Mouse (Mus musculus): ENCODE measurements around the gene Parp11. TPM values are rescaled to one million over a fixed set of nuclear protein-coding genes. Genes with fewer than 3 reads are reported as not detected.

Parp11 gene
- polyA plus RNA-seq, 1 experiment: 4.3 TPM

GRCm38 (mm10) chr6:127521176-127521575 is 74.5 kb downstream of the Parp11 start:
- TF ChIP-seq E2F4 (IDR thresholded peaks at IDR 0.05; ENCODE audit: insufficient read depth): no peak
- H3K4me2 ChIP-seq (ENCODE audit: low read depth): no peak overlapping the region
- no peaks in the 10 kb centered on the region for H3K79me2 ChIP-seq (ENCODE audit: control insufficient read depth, insufficient read depth)
- H3ac ChIP-seq (ENCODE audit: control insufficient read depth, insufficient read length): no peak overlapping the region
- H3K36me3 ChIP-seq (ENCODE audit: control insufficient read depth, insufficient read depth): no peaks in the 10 kb centered on the region
- no peak overlapping the region for H3K4me3 ChIP-seq
- H3K27me3 ChIP-seq (ENCODE audit: control insufficient read depth, insufficient read depth, insufficient read length): no peaks in the 10 kb centered on the region

GRCm38 (mm10) chr6:127522326-127522725 is 75.7 kb downstream of the Parp11 start:
- Histone ChIP-seq H3K36me3 (ENCODE audit: control insufficient read depth, insufficient read depth) (no peaks in the 10 kb centered on the region), H3K79me2 (ENCODE audit: control insufficient read depth, insufficient read depth) (no peaks in the 10 kb centered on the region), H3K4me2 (ENCODE audit: low read depth) (no peak overlapping the region), H3K4me3 (no peak overlapping the region), H3K27me3 (ENCODE audit: control insufficient read depth, insufficient read depth, insufficient read length) (no peaks in the 10 kb centered on the region), H3ac (ENCODE audit: control insufficient read depth, insufficient read length) (no peak overlapping the region)
- TF ChIP-seq POLR2AphosphoS2 (IDR thresholded peaks at IDR 0.05; ENCODE audit: insufficient read length, low read depth): no peak

GRCm38 (mm10) chr6:127524442-127524841 is 77.8 kb downstream of the Parp11 start:
- no peak overlapping the region for H3ac ChIP-seq (ENCODE audit: control insufficient read depth, insufficient read length)
- no peaks in the 10 kb centered on the region for H3K27me3 ChIP-seq (ENCODE audit: control insufficient read depth, insufficient read depth, insufficient read length)
- no peak for TF ChIP-seq MYOG (IDR thresholded peaks at IDR 0.05; ENCODE audit: control insufficient read depth in 1 of 3, insufficient read depth in 1 of 3, insufficient read length in 2 of 3, low read depth in 2 of 3)
- no peak for TF ChIP-seq MAX (IDR thresholded peaks at IDR 0.05; ENCODE audit: low read depth)
- TF ChIP-seq REST (IDR thresholded peaks at IDR 0.05; ENCODE audit: insufficient read depth, insufficient read length): no peak
- TF ChIP-seq POLR2A (IDR thresholded peaks at IDR 0.05; ENCODE audit: insufficient read length, low read depth): no peak
- no peak overlapping the region for H3K4me2 ChIP-seq (ENCODE audit: low read depth)
- H3K79me2 ChIP-seq (ENCODE audit: control insufficient read depth, insufficient read depth): no peaks in the 10 kb centered on the region
- H3K4me3 ChIP-seq: no peak overlapping the region
- no peaks in the 10 kb centered on the region for H3K36me3 ChIP-seq (ENCODE audit: control insufficient read depth, insufficient read depth)

GRCm38 (mm10) chr6:127528625-127529024 is 82.0 kb downstream of the Parp11 start:
- Histone ChIP-seq H3ac (ENCODE audit: control insufficient read depth, insufficient read length) (no peak overlapping the region), H3K4me3 (no peak overlapping the region), H3K36me3 (ENCODE audit: control insufficient read depth, insufficient read depth) (no peaks in the 10 kb centered on the region), H3K4me2 (ENCODE audit: low read depth) (no peak overlapping the region), H3K79me2 (ENCODE audit: control insufficient read depth, insufficient read depth) (no peaks in the 10 kb centered on the region), H3K27me3 (ENCODE audit: control insufficient read depth, insufficient read depth, insufficient read length) (no peaks in the 10 kb centered on the region)
- TF ChIP-seq SRF (IDR thresholded peaks at IDR 0.05; ENCODE audit: control insufficient read depth, insufficient read length, low read depth): no peak
- no peak for TF ChIP-seq POLR2A (IDR thresholded peaks at IDR 0.05; ENCODE audit: insufficient read length, low read depth)
- TF ChIP-seq MYOG (IDR thresholded peaks at IDR 0.05; ENCODE audit: control insufficient read depth in 1 of 3, insufficient read depth in 1 of 3, insufficient read length in 2 of 3, low read depth in 2 of 3): no peak
- no peak for TF ChIP-seq MYOD1 (IDR thresholded peaks at IDR 0.05; ENCODE audit: control insufficient read depth in 1 of 3, insufficient read length in 2 of 3, low read depth in 2 of 3)
- TF ChIP-seq TCF12 (IDR thresholded peaks at IDR 0.05; ENCODE audit: insufficient read depth, poor library complexity, severe bottlenecking): no peak
- no peak for TF ChIP-seq USF1 (IDR thresholded peaks at IDR 0.05; ENCODE audit: low read depth)
- TF ChIP-seq MAX (IDR thresholded peaks at IDR 0.05; ENCODE audit: low read depth): no peak
- no peak for TF ChIP-seq TCF3 (IDR thresholded peaks at IDR 0.05; ENCODE audit: insufficient read length, low read depth)
- TF ChIP-seq E2F4 (IDR thresholded peaks at IDR 0.05; ENCODE audit: insufficient read depth): no peak
- no peak for TF ChIP-seq CEBPB (IDR thresholded peaks at IDR 0.05; ENCODE audit: insufficient read depth, poor library complexity, severe bottlenecking)
- no peak for TF ChIP-seq POLR2AphosphoS2 (IDR thresholded peaks at IDR 0.05; ENCODE audit: insufficient read length, low read depth)
- no peak for TF ChIP-seq REST (IDR thresholded peaks at IDR 0.05; ENCODE audit: insufficient read depth, insufficient read length)

GRCm38 (mm10) chr6:127529451-127529850 is 82.8 kb downstream of the Parp11 start:
- Histone ChIP-seq H3K27me3 (ENCODE audit: control insufficient read depth, insufficient read depth, insufficient read length) (no peaks in the 10 kb centered on the region), H3ac (ENCODE audit: control insufficient read depth, insufficient read length) (no peak overlapping the region), H3K79me2 (ENCODE audit: control insufficient read depth, insufficient read depth) (no peaks in the 10 kb centered on the region), H3K4me2 (ENCODE audit: low read depth) (no peak overlapping the region), H3K36me3 (ENCODE audit: control insufficient read depth, insufficient read depth) (no peaks in the 10 kb centered on the region), H3K4me3 (no peak overlapping the region)
- TF ChIP-seq TCF3 (IDR thresholded peaks at IDR 0.05; ENCODE audit: insufficient read length, low read depth): no peak
- no peak for TF ChIP-seq POLR2AphosphoS2 (IDR thresholded peaks at IDR 0.05; ENCODE audit: insufficient read length, low read depth)
- TF ChIP-seq TCF12 (IDR thresholded peaks at IDR 0.05; ENCODE audit: insufficient read depth, poor library complexity, severe bottlenecking): no peak
- TF ChIP-seq MAX (IDR thresholded peaks at IDR 0.05; ENCODE audit: low read depth): no peak
- no peak for TF ChIP-seq REST (IDR thresholded peaks at IDR 0.05; ENCODE audit: insufficient read depth, insufficient read length)
- no peak for TF ChIP-seq USF1 (IDR thresholded peaks at IDR 0.05; ENCODE audit: low read depth)
- TF ChIP-seq CEBPB (IDR thresholded peaks at IDR 0.05; ENCODE audit: insufficient read depth, poor library complexity, severe bottlenecking): no peak
- TF ChIP-seq POLR2A (IDR thresholded peaks at IDR 0.05; ENCODE audit: insufficient read length, low read depth): no peak

GRCm38 (mm10) chr6:127530206-127530605 is 83.6 kb downstream of the Parp11 start:
- Histone ChIP-seq H3ac (ENCODE audit: control insufficient read depth, insufficient read length) (no peak overlapping the region), H3K4me3 (no peak overlapping the region), H3K4me2 (ENCODE audit: low read depth) (no peak overlapping the region), H3K36me3 (ENCODE audit: control insufficient read depth, insufficient read depth) (no peaks in the 10 kb centered on the region), H3K79me2 (ENCODE audit: control insufficient read depth, insufficient read depth) (no peaks in the 10 kb centered on the region), H3K27me3 (ENCODE audit: control insufficient read depth, insufficient read depth, insufficient read length) (no peaks in the 10 kb centered on the region)
- TF ChIP-seq MYOG (IDR thresholded peaks at IDR 0.05; ENCODE audit: control insufficient read depth in 1 of 3, insufficient read depth in 1 of 3, insufficient read length in 2 of 3, low read depth in 2 of 3) (no peak), E2F4 (IDR thresholded peaks at IDR 0.05; ENCODE audit: insufficient read depth) (no peak), TCF12 (IDR thresholded peaks at IDR 0.05; ENCODE audit: insufficient read depth, poor library complexity, severe bottlenecking) (no peak), POLR2AphosphoS2 (IDR thresholded peaks at IDR 0.05; ENCODE audit: insufficient read length, low read depth) (no peak), SRF (IDR thresholded peaks at IDR 0.05; ENCODE audit: control insufficient read depth, insufficient read length, low read depth) (no peak), MYOD1 (IDR thresholded peaks at IDR 0.05; ENCODE audit: control insufficient read depth in 1 of 3, insufficient read length in 2 of 3, low read depth in 2 of 3) (no peak), POLR2A (IDR thresholded peaks at IDR 0.05; ENCODE audit: insufficient read length, low read depth) (no peak), TCF3 (IDR thresholded peaks at IDR 0.05; ENCODE audit: insufficient read length, low read depth) (no peak), MAX (IDR thresholded peaks at IDR 0.05; ENCODE audit: low read depth) (no peak), USF1 (IDR thresholded peaks at IDR 0.05; ENCODE audit: low read depth) (no peak), CEBPB (IDR thresholded peaks at IDR 0.05; ENCODE audit: insufficient read depth, poor library complexity, severe bottlenecking) (no peak), REST (IDR thresholded peaks at IDR 0.05; ENCODE audit: insufficient read depth, insufficient read length) (no peak)

Data from myocyte (in vitro differentiated cells).